Mouse (Mus musculus): ENCODE data around the gene Anapc16. TPM values are rescaled to one million over a fixed set of nuclear protein-coding genes. Genes with fewer than 3 reads are reported as not detected.

Anapc16 gene
- polyA plus RNA-seq, 1 experiment = 127 TPM

DNA sequence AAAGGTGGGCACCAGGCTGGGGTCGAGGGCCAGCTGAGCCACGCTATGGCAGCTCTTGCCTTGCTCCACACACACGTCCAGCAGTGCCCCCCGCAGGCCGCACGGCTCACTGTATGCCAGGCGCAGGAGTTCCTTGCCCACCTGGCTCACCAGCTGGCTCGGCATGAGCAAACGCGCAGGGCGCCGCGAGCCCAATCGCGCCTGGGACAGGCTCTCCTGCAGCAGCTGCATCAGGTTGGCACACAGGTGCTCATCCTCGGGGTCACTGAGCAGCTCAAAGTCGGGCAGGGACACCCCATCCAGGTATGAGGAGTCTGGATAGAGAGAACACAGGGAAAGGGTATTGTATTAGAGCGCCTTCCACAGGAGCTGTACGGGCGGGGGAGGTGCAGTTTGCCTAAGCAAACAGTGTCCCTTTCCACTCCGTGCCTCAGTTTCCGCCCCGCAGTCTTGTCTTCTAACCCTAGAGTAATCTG, 52.2 kb downstream of the Anapc16 start:
- peaks cover 29% of the 10 kb centered on the region for H3K79me2 ChIP-seq (ENCODE audit: control insufficient read depth, insufficient read depth)
- H3ac ChIP-seq (ENCODE audit: control insufficient read depth, insufficient read length) = peak overlapping the region; percentile 84
- H3K4me3 ChIP-seq = peak overlapping the region; percentile 98
- H3K27me3 ChIP-seq (ENCODE audit: control insufficient read depth, insufficient read depth, insufficient read length) = no peaks in the 10 kb centered on the region
- H3K36me3 ChIP-seq (ENCODE audit: control insufficient read depth, insufficient read depth) = peaks cover 15% of the 10 kb centered on the region
- peak overlapping the region; percentile 85 for H3K4me2 ChIP-seq (ENCODE audit: low read depth)
- no peak for TF ChIP-seq REST (IDR thresholded peaks at IDR 0.05; ENCODE audit: insufficient read depth, insufficient read length)
- TF ChIP-seq MYOD1 (IDR thresholded peaks at IDR 0.05; ENCODE audit: control insufficient read depth in 1 of 3, insufficient read length in 2 of 3, low read depth in 2 of 3) = peak in 2 of 3 experiments; percentile 79 to 89
- no peak for TF ChIP-seq MAX (IDR thresholded peaks at IDR 0.05; ENCODE audit: low read depth)
- peak; percentile 7 for TF ChIP-seq TCF12 (IDR thresholded peaks at IDR 0.05; ENCODE audit: insufficient read depth, poor library complexity, severe bottlenecking)
- TF ChIP-seq MYOG (IDR thresholded peaks at IDR 0.05; ENCODE audit: control insufficient read depth in 1 of 3, insufficient read depth in 1 of 3, insufficient read length in 2 of 3, low read depth in 2 of 3) = peak; percentile 11 to 93 (median 87)
- no peak for TF ChIP-seq E2F4 (IDR thresholded peaks at IDR 0.05; ENCODE audit: insufficient read depth)
- TF ChIP-seq SRF (IDR thresholded peaks at IDR 0.05; ENCODE audit: control insufficient read depth, insufficient read length, low read depth) = peak; percentile 65
- TF ChIP-seq POLR2A (IDR thresholded peaks at IDR 0.05; ENCODE audit: insufficient read length, low read depth) = peak; percentile 86
- peak; percentile 66 for TF ChIP-seq TCF3 (IDR thresholded peaks at IDR 0.05; ENCODE audit: insufficient read length, low read depth)
- no peak for TF ChIP-seq CEBPB (IDR thresholded peaks at IDR 0.05; ENCODE audit: insufficient read depth, poor library complexity, severe bottlenecking)
- TF ChIP-seq POLR2AphosphoS2 (IDR thresholded peaks at IDR 0.05; ENCODE audit: insufficient read length, low read depth) = peak; percentile 93
- TF ChIP-seq USF1 (IDR thresholded peaks at IDR 0.05; ENCODE audit: low read depth) = no peak

DNA sequence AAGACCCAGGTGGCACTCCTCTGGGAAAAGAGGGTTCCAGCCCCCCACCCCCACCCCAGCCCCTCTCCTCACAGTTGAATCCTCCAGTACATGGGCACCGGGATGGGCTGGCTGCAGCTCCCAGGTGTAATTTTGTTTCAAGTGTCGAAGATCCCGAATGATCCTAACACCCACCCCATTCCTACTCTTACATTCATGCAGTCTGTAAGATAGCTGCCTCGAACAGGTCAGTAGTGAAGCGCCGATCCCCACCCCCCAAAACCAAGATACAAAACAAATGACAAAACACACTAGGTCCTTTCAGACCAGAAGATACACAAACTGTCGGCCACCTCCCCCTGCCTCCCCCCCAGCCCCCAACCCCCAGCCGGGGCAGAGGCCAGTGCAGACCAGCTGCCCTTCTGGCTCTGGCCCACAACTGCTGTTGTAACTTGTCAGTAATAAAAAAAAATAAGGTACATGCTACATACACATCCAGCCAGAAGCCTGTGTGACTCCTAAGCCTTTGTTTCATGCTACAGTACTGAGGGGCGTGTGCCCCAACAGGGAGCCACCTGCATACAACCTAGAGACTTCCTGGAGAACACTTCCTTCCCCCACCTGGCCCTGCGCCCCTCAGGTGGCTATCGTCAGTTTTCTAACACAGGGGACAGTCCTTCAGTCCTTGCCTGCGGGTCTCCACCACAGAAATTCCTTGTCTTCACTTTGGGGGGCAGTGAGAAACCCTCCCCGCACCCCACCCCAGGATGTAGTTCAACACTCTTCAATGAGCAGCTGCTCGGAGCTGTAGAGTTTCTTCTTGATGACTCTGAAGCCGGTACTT, 52.9 kb downstream of the Anapc16 start:
- Histone ChIP-seq H3K4me3 (peak overlapping the region; percentile 98), H3K27me3 (ENCODE audit: control insufficient read depth, insufficient read depth, insufficient read length) (no peaks in the 10 kb centered on the region), H3K4me2 (ENCODE audit: low read depth) (peak overlapping the region; percentile 85), H3ac (ENCODE audit: control insufficient read depth, insufficient read length) (peak overlapping the region; percentile 84), H3K36me3 (ENCODE audit: control insufficient read depth, insufficient read depth) (peaks cover 15% of the 10 kb centered on the region), H3K79me2 (ENCODE audit: control insufficient read depth, insufficient read depth) (peaks cover 29% of the 10 kb centered on the region)
- TF ChIP-seq MAX (IDR thresholded peaks at IDR 0.05; ENCODE audit: low read depth) (no peak), MYOD1 (IDR thresholded peaks at IDR 0.05; ENCODE audit: control insufficient read depth in 1 of 3, insufficient read length in 2 of 3, low read depth in 2 of 3) (no peak), POLR2AphosphoS2 (IDR thresholded peaks at IDR 0.05; ENCODE audit: insufficient read length, low read depth) (peak; percentile 51), POLR2A (IDR thresholded peaks at IDR 0.05; ENCODE audit: insufficient read length, low read depth) (peak; percentile 18), CEBPB (IDR thresholded peaks at IDR 0.05; ENCODE audit: insufficient read depth, poor library complexity, severe bottlenecking) (no peak), MYOG (IDR thresholded peaks at IDR 0.05; ENCODE audit: control insufficient read depth in 1 of 3, insufficient read depth in 1 of 3, insufficient read length in 2 of 3, low read depth in 2 of 3) (no peak), USF1 (IDR thresholded peaks at IDR 0.05; ENCODE audit: low read depth) (no peak), TCF12 (IDR thresholded peaks at IDR 0.05; ENCODE audit: insufficient read depth, poor library complexity, severe bottlenecking) (no peak), SRF (IDR thresholded peaks at IDR 0.05; ENCODE audit: control insufficient read depth, insufficient read length, low read depth) (no peak), REST (IDR thresholded peaks at IDR 0.05; ENCODE audit: insufficient read depth, insufficient read length) (no peak), E2F4 (IDR thresholded peaks at IDR 0.05; ENCODE audit: insufficient read depth) (no peak), TCF3 (IDR thresholded peaks at IDR 0.05; ENCODE audit: insufficient read length, low read depth) (no peak)

DNA sequence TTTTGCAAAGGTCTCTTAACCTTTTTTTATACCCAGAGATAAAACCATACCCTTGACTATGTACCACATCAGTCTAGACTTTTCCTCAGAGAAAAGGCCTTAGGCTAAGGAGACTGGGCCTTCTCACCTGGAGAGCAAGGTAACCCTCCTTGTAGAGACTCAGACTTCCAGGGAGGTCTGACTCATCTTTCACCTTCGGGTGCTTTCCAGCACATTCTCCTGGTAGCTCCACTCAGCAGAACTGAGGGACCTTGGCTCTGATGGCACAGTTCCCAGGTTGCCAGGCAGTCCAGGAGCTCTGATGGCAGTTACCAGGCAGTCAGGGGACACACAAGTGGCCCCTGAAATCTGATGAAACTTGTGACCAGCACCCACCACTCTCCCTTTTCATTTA, 53.7 kb downstream of the Anapc16 start:
- peak; percentile 87 for TF ChIP-seq POLR2AphosphoS2 (IDR thresholded peaks at IDR 0.05; ENCODE audit: insufficient read length, low read depth)
- TF ChIP-seq REST (IDR thresholded peaks at IDR 0.05; ENCODE audit: insufficient read depth, insufficient read length) = no peak
- Histone ChIP-seq H3K4me3 (peak overlapping the region; percentile 98), H3K36me3 (ENCODE audit: control insufficient read depth, insufficient read depth) (peaks cover 15% of the 10 kb centered on the region), H3K27me3 (ENCODE audit: control insufficient read depth, insufficient read depth, insufficient read length) (no peaks in the 10 kb centered on the region), H3ac (ENCODE audit: control insufficient read depth, insufficient read length) (peak overlapping the region; percentile 84), H3K4me2 (ENCODE audit: low read depth) (peak overlapping the region; percentile 85), H3K79me2 (ENCODE audit: control insufficient read depth, insufficient read depth) (peaks cover 29% of the 10 kb centered on the region)

DNA sequence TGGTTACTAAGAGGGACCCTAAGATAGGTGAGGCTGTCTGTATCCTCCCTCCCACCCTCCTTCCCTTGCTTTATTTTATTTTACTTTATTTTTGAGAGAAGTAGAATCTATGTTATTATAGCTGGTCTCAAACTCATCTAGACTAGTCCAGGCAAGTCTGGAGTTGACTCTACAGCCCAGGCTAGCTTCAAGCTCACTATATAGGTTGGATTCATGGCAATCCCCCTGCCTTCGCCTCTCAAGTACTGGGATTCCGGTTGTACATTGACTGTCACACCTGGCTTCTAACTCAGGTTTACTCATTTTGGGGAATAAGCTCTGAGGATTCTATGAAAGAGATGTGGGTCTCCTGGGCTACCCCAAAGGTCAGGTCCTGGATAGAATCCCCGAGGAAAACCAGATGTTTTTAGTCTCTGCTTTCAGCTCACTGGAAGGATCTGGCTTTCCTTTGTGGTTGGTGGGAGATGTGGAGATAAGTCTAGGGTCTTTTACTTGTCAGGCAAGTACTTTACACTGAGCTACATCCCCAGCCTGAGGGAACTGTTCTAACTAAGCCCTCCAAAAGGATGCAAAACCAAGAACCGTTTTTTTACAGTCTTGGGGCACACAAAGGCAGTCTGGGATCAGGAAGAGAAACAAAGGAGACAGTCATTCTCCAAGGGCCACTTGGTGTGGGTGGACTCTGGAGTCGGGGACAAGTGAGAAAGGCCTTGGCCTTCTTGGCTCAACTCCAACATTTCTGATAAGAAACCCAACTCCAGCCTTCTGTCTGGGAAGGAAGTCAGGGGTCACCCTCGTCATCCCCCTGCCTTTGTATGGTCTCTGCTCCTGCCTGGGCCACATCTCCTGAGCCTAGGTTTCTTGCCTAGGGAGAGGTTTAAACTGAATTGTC, 54.3 kb downstream of the Anapc16 start:
- Histone ChIP-seq H3K79me2 (ENCODE audit: control insufficient read depth, insufficient read depth) (peaks cover 29% of the 10 kb centered on the region), H3ac (ENCODE audit: control insufficient read depth, insufficient read length) (no peak overlapping the region), H3K4me3 (peak overlapping the region; percentile 98), H3K36me3 (ENCODE audit: control insufficient read depth, insufficient read depth) (peaks cover 15% of the 10 kb centered on the region), H3K27me3 (ENCODE audit: control insufficient read depth, insufficient read depth, insufficient read length) (no peaks in the 10 kb centered on the region), H3K4me2 (ENCODE audit: low read depth) (peak overlapping the region; percentile 85)
- no peak for TF ChIP-seq TCF3 (IDR thresholded peaks at IDR 0.05; ENCODE audit: insufficient read length, low read depth)
- TF ChIP-seq POLR2AphosphoS2 (IDR thresholded peaks at IDR 0.05; ENCODE audit: insufficient read length, low read depth) = peak; percentile 88
- TF ChIP-seq POLR2A (IDR thresholded peaks at IDR 0.05; ENCODE audit: insufficient read length, low read depth) = peak; percentile 53
- TF ChIP-seq MYOD1 (IDR thresholded peaks at IDR 0.05; ENCODE audit: control insufficient read depth in 1 of 3, insufficient read length in 2 of 3, low read depth in 2 of 3) = no peak
